Mouse (Mus musculus) hindbrain, embryonic 16.5 days (tissue): Measurements from ENCODE around the gene Lyrm7. TPM values are rescaled to one million over a fixed set of nuclear protein-coding genes. Genes with fewer than 3 reads are reported as not detected.

Experiments
- ATAC-seq: fragments of 200-750 bp; cut with Nextera tagmentation; 2 replicates; pipeline ENCODE4 v1.8.0; 2017; ENCODE audit warnings: moderate TSS enrichment, moderate library complexity
- H3K27ac ChIP-seq: fragments of 300-500 bp; sonication (generic); 2 replicates; pipeline ENCODE4 v1.5.1; 2014; ENCODE audit warnings: low read depth, mild to moderate bottlenecking, control low read depth, low read length, moderate library complexity
- H3K27me3 ChIP-seq: fragments of 300-500 bp; sonication (generic); replicated peaks from 2 replicates; pipeline ENCODE4 v1.6.1; 2014; ENCODE audit warnings: low read length; ENCODE audit not compliant: control insufficient read depth, insufficient read depth
- H3K36me3 ChIP-seq: fragments of 300-500 bp; sonication (generic); 2 replicates; pipeline ENCODE4 v1.6.1; 2014; ENCODE audit warnings: mild to moderate bottlenecking, low read length, moderate library complexity, mixed read lengths; ENCODE audit not compliant: control insufficient read depth, insufficient read depth
- H3K4me1 ChIP-seq: fragments of 300-500 bp; sonication (generic); 2 replicates; pipeline ENCODE4 v1.6.1; 2014; ENCODE audit warnings: low read depth, low read length; ENCODE audit not compliant: control insufficient read depth, insufficient read depth
- H3K4me2 ChIP-seq: fragments of 300-500 bp; sonication (generic); 2 replicates; pipeline ENCODE4 v1.6.1; 2014; ENCODE audit warnings: mild to moderate bottlenecking, low read length, control low read depth, moderate library complexity
- H3K4me3 ChIP-seq: fragments of 300-500 bp; sonication (generic); 2 replicates; pipeline ENCODE4 v1.5.1; 2014; ENCODE audit warnings: mild to moderate bottlenecking, low read length, control low read depth, moderate library complexity
- H3K9ac ChIP-seq: fragments of 300-500 bp; sonication (generic); 2 replicates; pipeline ENCODE4 v1.6.1; 2014; ENCODE audit warnings: low read depth, mild to moderate bottlenecking, control low read depth, low read length, moderate library complexity
- H3K9me3 ChIP-seq: fragments of 300-500 bp; sonication (generic); 2 replicates; pipeline ENCODE4 v1.6.1; 2014; ENCODE audit warnings: mild to moderate bottlenecking, low read length, moderate library complexity; ENCODE audit not compliant: control insufficient read depth
- WGBS: fragments of 180-500 bp; shearing (Covaris S2); extraction: QIAGEN DNeasy Blood & Tissue Kit; methylation state at CpG from one replicate; pipeline ENCODE4 v1.1.7; 2014; 5-methylcytosine and 5-hydroxymethylcytosine counted together
- polyA plus RNA-seq: library from polyadenylated mRNA; unstranded; fragments of >200 nt; fragmentation: Nextera tagmentation; extraction: Ambion mirVana; gene quantifications from 2 replicates; pipeline ENCODE4 v1.2.1, GENCODE M21; 2015

Lyrm7 gene
- polyA plus RNA-seq, 1 experiment from 2014 or later: 10.6 TPM

- Histone ChIP-seq H3K4me1 (peaks cover 3% of the 10 kb centered on the region; the same call in 1 of the 2 replicates), H3K4me2 (no peak overlapping the region), H3K36me3 (no peaks in the 10 kb centered on the region), H3K4me3 (no peak overlapping the region), H3K27ac (no peak overlapping the region), H3K27me3 (no peaks in the 10 kb centered on the region), H3K9me3 (no peaks in the 10 kb centered on the region), H3K9ac (no peak overlapping the region)
- WGBS: 88% methylated on average over 11 of the region's 11 CpGs
- no peak for ATAC-seq
Observed at GRCm38 (mm10) chr11:54840891-54841290, 19.8 kb downstream of the Lyrm7 start.

- WGBS: 92% methylated on average over 4 of the region's 4 CpGs
- Histone ChIP-seq H3K4me2 (no peak overlapping the region), H3K27me3 (no peaks in the 10 kb centered on the region), H3K9me3 (no peaks in the 10 kb centered on the region), H3K9ac (no peak overlapping the region), H3K36me3 (no peaks in the 10 kb centered on the region), H3K4me1 (no peaks in the 10 kb centered on the region), H3K4me3 (no peak overlapping the region), H3K27ac (no peak overlapping the region)
- ATAC-seq: no peak
Observed at GRCm38 (mm10) chr11:54839696-54840095, 21.0 kb downstream of the Lyrm7 start.

GRCm38 (mm10) chr11:54836106-54836505 lies 24.6 kb downstream of the Lyrm7 start:
- no peak overlapping the region for H3K27ac ChIP-seq
- H3K9me3 ChIP-seq: no peaks in the 10 kb centered on the region
- no peaks in the 10 kb centered on the region for H3K36me3 ChIP-seq
- no peak overlapping the region for H3K9ac ChIP-seq
- ATAC-seq: no peak
- H3K27me3 ChIP-seq: no peaks in the 10 kb centered on the region
- H3K4me2 ChIP-seq: no peak overlapping the region
- no peak overlapping the region for H3K4me3 ChIP-seq
- WGBS: 75% methylated on average over 9 of the region's 9 CpGs
- no peaks in the 10 kb centered on the region for H3K4me1 ChIP-seq

GRCm38 (mm10) chr11:54834596-54834995 lies 26.1 kb downstream of the Lyrm7 start:
- H3K4me3 ChIP-seq: no peak overlapping the region
- H3K4me2 ChIP-seq: no peak overlapping the region
- H3K27me3 ChIP-seq: no peaks in the 10 kb centered on the region
- H3K9ac ChIP-seq: no peak overlapping the region
- H3K4me1 ChIP-seq: no peaks in the 10 kb centered on the region
- H3K27ac ChIP-seq: no peak overlapping the region
- no peak for ATAC-seq
- H3K9me3 ChIP-seq: no peaks in the 10 kb centered on the region
- 63% methylated on average over 2 of the region's 2 CpGs for WGBS
- H3K36me3 ChIP-seq: no peaks in the 10 kb centered on the region

- Histone ChIP-seq H3K27me3 (no peaks in the 10 kb centered on the region), H3K4me1 (no peaks in the 10 kb centered on the region), H3K4me2 (no peak overlapping the region), H3K36me3 (no peaks in the 10 kb centered on the region), H3K27ac (no peak overlapping the region), H3K9me3 (no peaks in the 10 kb centered on the region), H3K9ac (no peak overlapping the region), H3K4me3 (no peak overlapping the region)
- ATAC-seq: no peak
- WGBS: 91% methylated on average over 4 of the region's 4 CpGs
Observed at GRCm38 (mm10) chr11:54833833-54834232, 26.9 kb downstream of the Lyrm7 start.

- Histone ChIP-seq H3K4me1 (no peaks in the 10 kb centered on the region), H3K9me3 (no peaks in the 10 kb centered on the region), H3K4me3 (no peak overlapping the region), H3K4me2 (no peak overlapping the region), H3K36me3 (no peaks in the 10 kb centered on the region), H3K27ac (no peak overlapping the region), H3K9ac (no peak overlapping the region), H3K27me3 (no peaks in the 10 kb centered on the region)
- 81% methylated on average over 8 of the region's 8 CpGs for WGBS
- no peak for ATAC-seq
Observed at GRCm38 (mm10) chr11:54826819-54827218, 33.9 kb downstream of the Lyrm7 start.

GRCm38 (mm10) chr11:54825774-54826173 lies 34.9 kb downstream of the Lyrm7 start:
- WGBS: 85% methylated on average over 4 of the region's 4 CpGs
- Histone ChIP-seq H3K27me3 (no peaks in the 10 kb centered on the region), H3K36me3 (no peaks in the 10 kb centered on the region), H3K9ac (no peak overlapping the region), H3K4me2 (no peak overlapping the region), H3K4me1 (no peaks in the 10 kb centered on the region; the same call in 1 of the 2 replicates), H3K27ac (no peak overlapping the region), H3K4me3 (no peak overlapping the region), H3K9me3 (no peaks in the 10 kb centered on the region)
- no peak for ATAC-seq

- 81% methylated on average over 4 of the region's 4 CpGs for WGBS
- H3K9me3 ChIP-seq: no peaks in the 10 kb centered on the region
- no peak overlapping the region for H3K27ac ChIP-seq
- H3K36me3 ChIP-seq: no peaks in the 10 kb centered on the region
- no peaks in the 10 kb centered on the region for H3K27me3 ChIP-seq
- no peak overlapping the region for H3K4me3 ChIP-seq
- no peaks in the 10 kb centered on the region; the same call in 1 of the 2 replicates for H3K4me1 ChIP-seq
- no peak for ATAC-seq
- H3K9ac ChIP-seq: no peak overlapping the region
- no peak overlapping the region for H3K4me2 ChIP-seq
Observed at GRCm38 (mm10) chr11:54823467-54823866, 37.2 kb downstream of the Lyrm7 start.

- Histone ChIP-seq H3K9ac (no peak overlapping the region), H3K4me3 (no peak overlapping the region), H3K27ac (no peak overlapping the region), H3K27me3 (no peaks in the 10 kb centered on the region), H3K36me3 (no peaks in the 10 kb centered on the region), H3K4me1 (no peaks in the 10 kb centered on the region; the same call in 1 of the 2 replicates), H3K9me3 (no peaks in the 10 kb centered on the region), H3K4me2 (no peak overlapping the region)
- ATAC-seq: no peak
- WGBS: 72% methylated on average over 7 of the region's 7 CpGs
Observed at GRCm38 (mm10) chr11:54819489-54819888, 41.2 kb downstream of the Lyrm7 start.

- no peak overlapping the region for H3K27ac ChIP-seq
- H3K9me3 ChIP-seq: no peaks in the 10 kb centered on the region
- H3K4me2 ChIP-seq: no peak overlapping the region
- ATAC-seq: no peak
- WGBS: 38% methylated on average over 4 of the region's 4 CpGs
- no peak overlapping the region for H3K9ac ChIP-seq
- no peaks in the 10 kb centered on the region for H3K36me3 ChIP-seq
- H3K4me3 ChIP-seq: no peak overlapping the region
- peaks cover 5% of the 10 kb centered on the region for H3K4me1 ChIP-seq
- H3K27me3 ChIP-seq: no peaks in the 10 kb centered on the region
Observed at GRCm38 (mm10) chr11:54817449-54817848, 43.3 kb downstream of the Lyrm7 start.
